Mouse (Mus musculus): ENCODE data around the gene Adcy2. TPM values are rescaled to one million over a fixed set of nuclear protein-coding genes. Genes with fewer than 3 reads are reported as not detected.

Adcy2 gene
- polyA plus RNA-seq, 1 experiment from 2014 or later, result 5.9 TPM

DNA sequence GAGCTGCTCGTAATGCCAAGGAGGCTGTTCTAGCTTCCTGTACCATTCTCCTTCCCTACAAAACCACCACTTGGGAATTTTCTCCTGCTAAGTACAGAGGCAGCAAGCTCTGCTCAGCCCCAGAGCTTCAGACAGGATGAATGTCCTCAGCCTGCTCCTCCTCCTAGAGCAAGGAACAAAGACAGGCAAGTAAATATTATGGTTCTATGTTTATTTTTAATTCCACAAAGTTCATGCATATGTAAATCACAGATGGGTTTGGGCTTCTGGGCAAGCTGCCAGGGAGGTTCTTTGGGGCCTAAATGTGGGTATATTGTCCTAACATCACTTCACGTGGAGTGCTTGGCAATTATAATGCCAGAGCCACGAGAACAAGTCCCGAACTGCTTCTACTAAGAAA, 139.3 kb downstream of the Adcy2 start:
- ATAC-seq (ENCODE audit: low FRiP score, low read depth), result no peak

GRCm38 (mm10) chr13:68848265-68848664, 151.1 kb downstream of the Adcy2 start:
- no peaks in the 10 kb centered on the region for H3K36me3 ChIP-seq
- H3K4me2 ChIP-seq (replicated peaks), result no peak overlapping the region
- no peak overlapping the region for H3K9ac ChIP-seq
- no peaks in the 10 kb centered on the region for H3K9me3 ChIP-seq
- 75% methylated on average over 3 of the region's 3 CpGs for WGBS
- no peak for ATAC-seq (ENCODE audit: low FRiP score, low read depth)
- no peaks in the 10 kb centered on the region for H3K4me1 ChIP-seq
- H3K4me3 ChIP-seq, result no peak overlapping the region
- no peak overlapping the region for H3K27ac ChIP-seq
- H3K27me3 ChIP-seq, result no peaks in the 10 kb centered on the region

More for the DNA sequence above, 139.3 kb downstream of the Adcy2 start:
- H3K27me3 ChIP-seq, result no peaks in the 10 kb centered on the region
- H3K9me3 ChIP-seq, result no peaks in the 10 kb centered on the region
- H3K4me3 ChIP-seq, result no peak overlapping the region
- no peak overlapping the region for H3K9ac ChIP-seq
- H3K4me2 ChIP-seq (replicated peaks), result no peak overlapping the region
- 77% methylated on average over 4 of the region's 4 CpGs for WGBS
- no peak overlapping the region for H3K27ac ChIP-seq
- H3K36me3 ChIP-seq, result no peaks in the 10 kb centered on the region
- H3K4me1 ChIP-seq, result peaks cover 3% of the 10 kb centered on the region; the same call in 1 of the 2 replicates

DNA sequence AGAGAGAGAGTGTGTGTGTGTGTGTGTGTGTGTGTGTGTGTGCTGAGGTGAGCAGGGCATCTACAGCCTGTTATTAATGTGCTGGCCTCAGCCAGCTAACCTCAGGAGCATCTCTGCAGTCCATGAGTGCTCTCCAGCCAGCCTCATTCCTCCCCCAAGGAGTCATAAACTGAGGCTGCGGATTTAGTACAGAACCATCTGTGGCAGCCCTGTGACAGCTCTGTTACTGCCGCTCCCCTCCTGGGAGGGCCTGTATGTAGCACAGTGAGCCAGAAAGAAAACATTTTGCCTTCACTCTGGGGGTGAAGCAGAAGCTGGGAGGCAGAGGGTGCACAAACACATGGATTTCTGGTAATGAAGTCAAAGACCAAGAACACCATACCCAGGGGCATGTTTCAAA, 159.8 kb downstream of the Adcy2 start:
- Histone ChIP-seq H3K9ac (no peak overlapping the region), H3K9me3 (no peaks in the 10 kb centered on the region), H3K4me2 (replicated peaks) (no peak overlapping the region), H3K27me3 (no peaks in the 10 kb centered on the region), H3K4me1 (peaks cover 9% of the 10 kb centered on the region; the same call in 1 of the 2 replicates), H3K4me3 (no peak overlapping the region), H3K36me3 (no peaks in the 10 kb centered on the region), H3K27ac (no peak overlapping the region)
- 5% methylated on average over 2 of the region's 2 CpGs for WGBS
- ATAC-seq (ENCODE audit: low FRiP score, low read depth), result no peak

DNA sequence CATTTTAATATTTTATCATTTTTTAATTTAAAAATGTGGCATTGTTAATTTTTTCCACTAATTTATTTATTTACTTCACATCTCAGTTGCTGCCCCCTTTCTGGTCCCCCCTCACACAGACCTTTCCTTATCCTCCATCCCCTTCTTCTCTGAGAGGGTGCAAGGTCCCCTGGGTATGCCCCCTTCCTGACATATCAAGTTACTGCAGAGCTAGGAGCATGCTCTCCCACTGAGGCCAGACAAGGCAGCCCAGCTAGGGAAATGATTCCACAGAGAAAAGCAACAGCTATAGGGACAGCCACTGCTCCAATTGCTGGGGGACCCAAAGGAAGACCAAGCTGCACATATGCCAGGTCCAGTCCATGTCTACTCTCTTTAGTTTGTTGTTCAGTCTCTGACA, 163.2 kb downstream of the Adcy2 start:
- no peak overlapping the region for H3K4me3 ChIP-seq
- H3K27me3 ChIP-seq, result no peaks in the 10 kb centered on the region
- no peaks in the 10 kb centered on the region for H3K36me3 ChIP-seq
- no peak overlapping the region for H3K27ac ChIP-seq
- ATAC-seq (ENCODE audit: low FRiP score, low read depth), result no peak
- no peak overlapping the region for H3K9ac ChIP-seq
- no peaks in the 10 kb centered on the region for H3K9me3 ChIP-seq
- peaks cover 9% of the 10 kb centered on the region; the same call in 1 of the 2 replicates for H3K4me1 ChIP-seq
- H3K4me2 ChIP-seq (replicated peaks), result no peak overlapping the region

- 66% methylated on average over 8 of the region's 8 CpGs for WGBS
- Histone ChIP-seq H3K4me1 (peaks cover 11% of the 10 kb centered on the region; the same call in 1 of the 2 replicates), H3K36me3 (no peaks in the 10 kb centered on the region), H3K4me3 (no peak overlapping the region), H3K4me2 (replicated peaks) (no peak overlapping the region), H3K9ac (no peak overlapping the region), H3K27me3 (no peaks in the 10 kb centered on the region), H3K27ac (no peak overlapping the region), H3K9me3 (no peaks in the 10 kb centered on the region)
- no peak for ATAC-seq (ENCODE audit: low FRiP score, low read depth)
Measured at GRCm38 (mm10) chr13:68835424-68836045, 163.8 kb downstream of the Adcy2 start.

DNA sequence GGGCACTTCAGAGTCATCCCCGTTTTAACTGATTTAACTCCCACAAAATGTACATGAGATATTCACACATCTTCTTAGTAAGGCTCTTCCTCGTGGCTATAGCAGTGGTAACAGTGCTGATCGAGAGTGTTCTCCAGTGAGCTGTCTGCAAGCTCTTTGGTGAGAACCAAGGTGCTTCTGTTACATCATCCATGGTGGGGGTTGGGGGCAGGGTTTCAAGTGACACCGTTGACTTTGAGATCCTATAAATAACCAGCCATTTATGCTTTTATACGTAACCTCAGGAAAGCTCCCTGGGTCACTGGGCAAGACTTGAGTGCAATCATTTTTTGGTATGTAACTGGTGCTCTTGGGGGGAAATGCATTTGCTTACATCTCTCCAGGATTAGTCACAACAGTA, 167.2 kb downstream of the Adcy2 start:
- 80% methylated on average over 5 of the region's 5 CpGs for WGBS
- ATAC-seq (ENCODE audit: low FRiP score, low read depth), result no peak
- Histone ChIP-seq H3K4me3 (no peak overlapping the region), H3K4me1 (0 out of 2 replicates have a peak, but pooled peaks cover 8% of the 10 kb centered on the region), H3K27me3 (no peaks in the 10 kb centered on the region), H3K27ac (no peak overlapping the region), H3K9ac (no peak overlapping the region), H3K9me3 (no peaks in the 10 kb centered on the region), H3K36me3 (no peaks in the 10 kb centered on the region), H3K4me2 (replicated peaks) (no peak overlapping the region)

- Histone ChIP-seq H3K4me1 (0 out of 2 replicates have a peak, but pooled peaks cover 4% of the 10 kb centered on the region), H3K4me3 (no peak overlapping the region), H3K27ac (no peak overlapping the region), H3K36me3 (no peaks in the 10 kb centered on the region), H3K27me3 (no peaks in the 10 kb centered on the region), H3K9me3 (no peaks in the 10 kb centered on the region), H3K4me2 (replicated peaks) (no peak overlapping the region), H3K9ac (no peak overlapping the region)
- ATAC-seq (ENCODE audit: low FRiP score, low read depth), result no peak
- WGBS, result 81% methylated on average over 6 of the region's 6 CpGs
Measured at GRCm38 (mm10) chr13:68830030-68830759, 169.1 kb downstream of the Adcy2 start.

DNA sequence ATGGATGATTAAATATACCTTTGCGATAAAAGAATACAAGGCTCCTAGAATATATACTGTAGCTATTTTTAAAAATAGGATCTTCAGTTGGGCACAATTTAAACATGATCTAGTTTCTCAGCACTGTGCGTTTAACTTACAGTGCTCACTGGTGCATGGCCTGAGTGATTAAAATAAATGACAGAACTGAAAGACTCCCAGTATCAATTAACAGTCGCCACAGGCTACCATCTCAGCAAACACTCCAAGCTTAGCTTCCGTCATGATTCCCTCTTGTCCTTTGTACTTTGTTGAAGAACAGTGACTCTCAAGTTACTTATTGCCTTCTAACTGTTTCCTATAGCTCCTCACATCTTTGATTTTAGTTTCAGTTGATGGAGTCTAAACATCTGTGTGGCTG, 170.9 kb downstream of the Adcy2 start:
- Histone ChIP-seq H3K36me3 (no peaks in the 10 kb centered on the region), H3K4me3 (no peak overlapping the region), H3K4me2 (replicated peaks) (no peak overlapping the region), H3K9me3 (no peaks in the 10 kb centered on the region), H3K9ac (no peak overlapping the region), H3K27ac (no peak overlapping the region), H3K27me3 (no peaks in the 10 kb centered on the region), H3K4me1 (0 out of 2 replicates have a peak, but pooled peaks cover 4% of the 10 kb centered on the region)
- no peak for ATAC-seq (ENCODE audit: low FRiP score, low read depth)
- 78% methylated on average over 4 of the region's 4 CpGs for WGBS

DNA sequence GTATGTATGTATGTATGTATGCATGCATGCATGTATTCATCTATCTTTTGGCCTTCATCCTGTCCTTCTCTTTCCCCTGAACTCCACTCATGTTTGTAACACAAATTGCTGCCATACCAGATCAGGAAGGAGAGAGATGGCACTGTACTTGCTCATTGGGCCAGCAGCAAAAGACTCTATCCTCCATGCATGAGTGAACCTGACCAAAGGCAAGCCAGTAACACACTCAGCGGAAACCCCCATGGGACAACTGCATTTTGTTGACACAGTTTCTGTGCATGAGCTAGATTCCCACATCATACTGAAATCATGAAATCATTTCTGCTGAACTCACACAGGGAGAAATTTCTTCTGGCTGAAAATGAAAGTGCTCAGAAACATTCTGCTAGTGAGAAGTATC, 172.9 kb downstream of the Adcy2 start:
- ATAC-seq (ENCODE audit: low FRiP score, low read depth), result no peak
- H3K27me3 ChIP-seq, result no peaks in the 10 kb centered on the region
- H3K4me1 ChIP-seq, result 0 out of 2 replicates have a peak, but pooled peaks cover 4% of the 10 kb centered on the region

DNA sequence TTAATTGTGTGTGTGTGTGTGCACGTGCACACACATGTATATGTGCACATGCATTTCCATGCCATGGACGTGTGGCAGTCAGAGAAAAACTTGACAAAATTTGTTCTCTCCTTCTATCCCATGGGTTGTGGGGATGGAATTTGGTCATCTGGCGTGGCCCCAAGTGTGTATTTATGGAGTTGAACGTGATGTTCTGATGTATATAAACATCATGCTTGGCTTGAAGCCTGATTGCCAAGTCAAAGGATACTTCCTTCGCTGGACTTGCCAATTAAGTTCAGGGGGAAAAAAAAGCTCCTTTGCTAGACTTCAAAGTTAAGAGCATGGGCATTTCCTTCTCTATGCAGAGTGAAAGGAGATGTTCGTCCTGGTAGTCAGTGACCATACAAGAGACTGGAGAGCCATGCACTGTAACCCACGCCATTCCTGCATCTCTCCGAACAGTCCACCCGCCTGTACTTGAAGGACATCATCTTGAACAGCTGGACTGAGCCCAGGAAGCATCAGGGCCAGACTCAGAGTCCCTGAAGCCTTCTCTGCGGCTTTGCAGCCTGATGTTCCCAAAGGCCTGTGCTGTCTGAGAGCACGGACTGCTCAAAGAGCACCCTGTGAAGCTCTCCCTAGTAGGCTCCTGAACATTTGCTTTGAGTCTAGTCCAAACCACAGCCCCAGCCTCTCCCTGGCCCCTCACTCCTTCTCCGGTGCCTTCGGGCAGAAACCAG, 178.3 kb downstream of the Adcy2 start:
- ATAC-seq (ENCODE audit: low FRiP score, low read depth), result no peak
- H3K9ac ChIP-seq, result no peak overlapping the region
- no peak overlapping the region for H3K4me2 ChIP-seq (replicated peaks)
- H3K36me3 ChIP-seq, result no peaks in the 10 kb centered on the region
- H3K27ac ChIP-seq, result no peak overlapping the region
- 83% methylated on average over 13 of the region's 13 CpGs for WGBS
- no peaks in the 10 kb centered on the region for H3K27me3 ChIP-seq
- no peak overlapping the region for H3K4me3 ChIP-seq
- no peaks in the 10 kb centered on the region for H3K9me3 ChIP-seq
- no peaks in the 10 kb centered on the region for H3K4me1 ChIP-seq

More for the DNA sequence above, 172.9 kb downstream of the Adcy2 start:
- 92% methylated on average over 1 of the region's 1 CpGs for WGBS
- H3K36me3 ChIP-seq, result no peaks in the 10 kb centered on the region
- no peak overlapping the region for H3K4me2 ChIP-seq (replicated peaks)
- no peak overlapping the region for H3K27ac ChIP-seq
- H3K9me3 ChIP-seq, result no peaks in the 10 kb centered on the region
- no peak overlapping the region for H3K4me3 ChIP-seq
- H3K9ac ChIP-seq, result no peak overlapping the region

- no peaks in the 10 kb centered on the region for H3K27me3 ChIP-seq
- no peak overlapping the region for H3K9ac ChIP-seq
- no peaks in the 10 kb centered on the region for H3K9me3 ChIP-seq
- H3K27ac ChIP-seq, result no peak overlapping the region
- H3K4me3 ChIP-seq, result no peak overlapping the region
- H3K4me2 ChIP-seq (replicated peaks), result no peak overlapping the region
- no peaks in the 10 kb centered on the region for H3K4me1 ChIP-seq
- WGBS, result 77% methylated on average over 4 of the region's 4 CpGs
- no peaks in the 10 kb centered on the region for H3K36me3 ChIP-seq
- ATAC-seq (ENCODE audit: low FRiP score, low read depth), result no peak
Measured at GRCm38 (mm10) chr13:68815704-68816477, 183.4 kb downstream of the Adcy2 start.

DNA sequence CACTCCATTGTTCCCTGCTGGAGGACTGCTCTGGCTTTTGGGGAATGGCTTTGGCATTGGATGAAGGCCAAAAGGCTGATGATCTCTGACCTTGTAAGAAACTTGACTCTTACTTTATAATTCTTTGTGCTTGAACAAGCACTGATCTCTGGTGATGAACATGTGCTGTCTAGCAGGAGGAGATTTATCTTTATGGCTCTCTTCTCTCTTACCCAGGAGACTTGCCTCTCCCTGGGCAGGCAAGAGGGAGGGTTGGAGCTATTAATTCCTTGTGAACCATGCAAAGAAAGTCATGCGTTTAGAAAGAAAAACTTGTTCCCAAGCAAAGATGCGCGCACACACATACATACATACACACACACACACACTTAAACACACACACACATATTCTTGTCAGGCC, 188.2 kb downstream of the Adcy2 start:
- H3K4me1 ChIP-seq, result no peaks in the 10 kb centered on the region
- no peak for ATAC-seq (ENCODE audit: low FRiP score, low read depth)
- H3K4me2 ChIP-seq (replicated peaks), result no peak overlapping the region
- no peaks in the 10 kb centered on the region for H3K9me3 ChIP-seq
- H3K27ac ChIP-seq, result no peak overlapping the region
- no peaks in the 10 kb centered on the region for H3K27me3 ChIP-seq
- H3K4me3 ChIP-seq, result no peak overlapping the region
- H3K9ac ChIP-seq, result no peak overlapping the region
- WGBS, result 81% methylated on average over 3 of the region's 3 CpGs
- no peaks in the 10 kb centered on the region for H3K36me3 ChIP-seq
